Mouse (Mus musculus) MN1 (cell line): ENCODE measurements at regions not wholly inside any gene's neighbourhood (a gene's known extent, or its start where the extent isn't known, plus 50 kb on each side); places are given as distances from the start of the nearest gene placed in this dataset.

ENCODE experiments used
- DNase-seq: peaks from one replicate; pipeline ENCODE4 v3.0.0-alpha.2; 2016; ENCODE audit warnings: low spot score

DNA sequence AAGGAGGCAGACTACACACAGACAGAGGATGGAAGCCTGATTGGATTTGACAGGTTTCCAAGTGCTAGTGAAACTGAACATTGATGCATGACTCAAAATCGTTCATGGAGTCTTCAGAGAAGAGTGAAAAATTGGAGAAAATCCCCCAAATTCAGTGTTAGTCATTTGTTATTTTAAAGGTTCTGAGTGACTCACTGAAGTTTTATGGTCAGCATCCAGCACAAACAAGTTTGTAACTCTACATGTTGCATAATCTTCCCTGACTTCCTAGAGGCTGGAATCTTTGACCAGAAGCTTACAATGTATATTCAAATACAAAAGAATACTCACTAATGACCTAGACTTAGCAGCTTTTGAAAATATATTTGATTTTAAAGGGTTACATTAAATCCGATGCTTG, 224.3 kb upstream of the Pot1a start:
- no peak for DNase-seq

DNA sequence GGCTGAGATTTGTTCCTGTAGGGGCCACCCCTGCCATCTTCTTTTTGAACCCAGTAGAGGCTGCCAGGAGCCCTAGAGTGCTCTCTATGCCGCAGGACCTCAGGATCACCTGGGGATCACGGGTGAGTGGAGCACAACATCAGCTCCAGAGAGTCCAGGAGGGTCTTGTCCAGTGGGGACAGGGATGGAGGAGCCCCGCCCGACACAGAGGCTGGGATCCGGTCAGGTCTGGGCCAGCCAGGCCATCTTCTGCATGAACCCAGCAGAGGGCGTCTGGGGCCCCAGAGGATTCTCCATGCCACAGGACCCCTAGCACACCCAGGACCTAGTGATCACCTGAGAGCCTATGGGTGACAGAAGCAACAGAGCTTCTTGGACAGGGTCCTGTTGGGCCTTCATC, 206.3 kb upstream of the Pot1a start:
- DNase-seq, result no peak

DNA sequence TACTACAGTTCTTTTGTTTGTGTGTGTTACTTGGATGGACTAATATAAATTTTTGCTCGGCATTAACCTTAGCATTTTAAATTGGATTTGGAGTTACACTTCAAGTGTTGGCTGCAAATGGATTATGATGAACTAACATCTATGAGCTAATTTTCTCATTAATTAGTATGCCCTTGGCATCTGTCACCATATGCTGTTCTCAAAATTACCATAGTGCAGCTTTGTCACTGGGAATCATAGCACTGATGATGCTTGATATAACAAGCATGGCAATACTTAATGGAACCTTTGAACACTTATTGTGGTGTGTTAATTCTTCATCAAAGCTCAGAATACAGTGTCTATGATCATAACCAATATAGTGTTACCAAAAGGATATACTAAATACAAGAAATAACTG, 185.0 kb upstream of the Pot1a start:
- DNase-seq, result no peak

DNA sequence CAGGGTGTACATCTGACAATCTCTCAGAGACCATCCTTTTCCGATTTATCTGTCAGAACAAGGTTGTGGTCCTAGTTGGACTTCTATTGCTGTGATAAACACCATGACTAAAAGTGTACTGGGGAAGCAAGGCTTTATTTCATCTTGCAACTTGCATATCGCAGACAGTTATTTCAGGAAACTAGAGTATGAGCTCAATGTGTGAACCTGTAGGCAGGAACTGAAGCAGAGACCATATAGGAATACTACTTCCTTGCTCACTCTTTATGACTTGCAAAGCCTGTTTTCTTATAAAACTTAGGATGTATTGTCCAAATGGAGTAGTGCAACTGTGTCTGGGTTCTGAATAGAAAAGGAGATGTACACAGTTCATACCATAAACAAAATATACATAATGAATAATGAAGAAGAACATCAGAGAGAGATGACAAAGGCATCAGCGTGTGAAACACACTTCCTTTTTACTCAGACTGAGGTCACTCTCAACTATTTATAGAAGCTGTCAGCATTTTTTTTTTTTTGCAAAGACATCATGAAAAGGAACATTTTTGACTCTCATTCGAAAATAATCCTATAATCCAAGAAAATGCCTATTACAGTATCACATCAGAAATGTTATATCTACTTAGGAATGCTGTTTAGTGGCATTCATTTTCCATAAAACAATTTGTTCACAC, 169.3 kb upstream of the Pot1a start:
- no peak for DNase-seq

DNA sequence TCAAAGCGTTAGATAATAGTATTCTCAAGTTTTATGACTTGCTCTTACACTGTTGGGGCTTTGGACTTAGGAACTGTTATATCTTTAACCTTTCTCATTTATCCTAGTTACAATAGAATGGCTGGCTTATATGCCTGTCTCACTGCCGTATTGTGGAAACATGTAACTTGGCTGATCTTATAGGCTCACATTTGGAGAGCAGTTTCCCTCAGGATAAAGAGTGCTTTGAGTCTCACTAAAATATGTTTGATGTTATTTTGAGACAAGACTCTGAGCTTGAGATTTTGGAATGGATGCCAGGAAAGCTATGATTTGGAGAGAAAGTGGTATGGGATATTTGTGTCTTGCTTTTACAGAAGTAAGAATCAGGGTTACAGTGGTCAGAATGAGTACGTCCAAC, 156.4 kb upstream of the Pot1a start:
- DNase-seq, result no peak

DNA sequence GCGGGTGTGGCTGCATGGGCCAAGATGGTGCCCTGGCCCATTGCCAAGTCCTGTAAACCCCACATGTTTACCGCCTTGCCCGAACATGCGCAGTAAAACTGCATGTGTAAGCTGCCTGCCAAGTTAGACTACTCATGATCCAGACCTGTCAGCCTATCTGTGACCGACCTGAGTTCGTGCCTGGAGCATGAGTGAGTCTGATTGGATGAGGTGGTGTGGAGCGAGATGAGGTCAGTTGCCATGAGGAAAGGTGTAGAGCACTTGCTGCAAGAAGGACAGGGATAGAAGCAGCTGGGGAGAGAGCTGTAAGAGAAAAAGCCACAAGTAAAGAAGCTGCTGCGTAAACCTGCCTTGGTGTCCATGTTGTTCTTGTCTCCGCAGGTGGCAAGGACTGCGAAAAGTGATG, 122.1 kb upstream of the Pot1a start:
- DNase-seq, result peak; percentile 96

DNA sequence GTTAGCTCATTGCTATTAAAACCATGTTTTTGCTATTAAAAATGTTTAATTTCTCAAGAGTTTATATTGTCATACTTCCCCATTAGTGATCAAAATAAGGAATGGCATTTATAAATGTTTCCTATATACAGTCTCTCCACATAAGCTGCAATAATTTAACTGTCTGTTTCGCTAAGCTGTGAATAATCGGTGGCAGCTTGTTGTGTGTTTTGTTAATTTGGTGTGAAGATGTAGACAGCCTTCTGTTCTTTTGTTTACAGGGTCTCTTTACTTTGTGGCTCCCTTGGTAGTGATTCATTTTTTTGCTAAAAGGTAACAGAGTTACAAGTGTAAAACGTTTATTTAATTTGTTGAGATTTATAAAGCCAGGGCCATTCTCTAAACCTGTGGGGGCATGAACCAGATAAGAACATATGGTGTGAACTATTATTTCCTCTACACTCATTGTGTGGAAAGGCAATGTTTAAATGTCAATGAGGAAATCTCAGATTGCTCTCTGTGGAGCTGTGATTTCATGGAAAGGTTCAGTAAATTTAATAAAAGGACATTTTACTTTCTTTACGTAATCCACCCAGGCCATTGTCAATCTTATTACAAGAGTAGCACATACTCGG, 108.9 kb upstream of the Pot1a start:
- no peak for DNase-seq

DNA sequence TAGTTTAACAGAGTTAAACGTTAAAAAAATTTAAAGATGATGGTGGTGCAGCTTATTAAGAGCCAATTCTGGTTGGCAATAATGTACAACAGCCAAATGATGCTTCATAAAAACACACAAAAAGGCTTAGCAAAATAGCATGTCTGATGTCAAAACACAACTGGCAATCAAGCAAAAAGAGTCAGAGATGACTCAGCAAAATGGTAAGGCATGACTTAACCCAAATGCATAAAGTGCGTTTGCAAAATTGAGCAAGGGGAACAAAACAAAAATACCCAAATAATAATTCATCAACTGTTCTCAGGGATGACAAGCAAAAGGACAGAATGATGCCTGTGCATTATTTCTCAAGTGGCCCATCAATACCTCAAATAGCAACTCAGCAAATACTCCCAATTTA, 105.1 kb upstream of the Pot1a start:
- no peak for DNase-seq

DNA sequence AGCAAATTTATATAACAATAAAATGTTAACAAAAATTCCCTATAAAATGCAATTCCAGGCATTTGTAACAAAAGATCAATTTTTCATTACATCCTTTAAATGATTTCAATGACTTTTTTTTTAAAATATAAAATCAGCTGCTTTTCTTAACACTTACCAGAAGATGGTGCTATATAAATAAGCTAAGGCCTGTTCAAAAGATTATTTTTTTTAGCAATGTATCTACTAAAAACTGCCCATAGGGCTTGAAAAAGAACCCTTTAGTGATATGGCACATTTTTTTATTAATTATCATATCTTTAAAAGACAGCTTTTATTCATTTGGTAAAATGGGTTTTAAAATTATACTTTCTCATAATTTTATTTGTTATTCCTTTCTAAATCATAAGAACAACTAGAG, 90.9 kb upstream of the Pot1a start:
- peak; percentile 15 for DNase-seq

DNA sequence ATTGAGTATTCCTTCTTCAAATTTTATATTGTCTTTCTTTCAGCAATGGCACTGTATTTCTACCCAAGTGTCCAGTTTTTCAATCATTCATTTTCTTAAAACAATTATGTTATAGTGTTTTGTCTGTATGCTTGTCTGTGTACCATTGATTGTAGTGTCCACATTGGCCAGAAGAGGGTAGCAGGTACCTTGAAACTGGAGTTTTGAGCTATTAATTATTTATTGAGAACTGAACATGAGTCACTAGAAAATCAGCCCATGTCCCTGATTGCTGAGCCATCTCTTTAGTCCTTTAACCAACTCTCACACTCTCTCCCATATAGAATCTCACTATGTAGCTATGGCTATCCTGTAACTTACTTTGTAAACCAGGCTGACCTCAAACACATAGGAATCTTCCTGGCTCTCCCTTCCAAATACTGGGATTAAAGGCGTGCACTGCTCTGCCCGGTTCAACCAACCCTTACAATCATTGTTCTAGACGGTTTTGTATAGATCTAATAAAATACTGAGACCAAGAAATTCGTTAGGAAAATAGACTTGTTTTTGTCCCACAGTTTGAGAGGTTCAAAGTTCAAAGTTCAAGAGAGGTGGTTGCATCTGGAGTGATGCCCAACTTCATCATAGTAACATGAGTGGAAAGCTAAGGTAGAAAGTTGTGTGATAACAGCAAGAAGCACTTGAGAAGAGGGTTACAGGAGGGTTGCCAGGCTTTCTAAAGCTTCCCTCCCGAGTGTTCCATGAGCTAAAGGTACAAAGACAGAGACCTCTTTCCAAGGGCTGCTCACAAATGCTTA, 85.6 kb upstream of the Pot1a start:
- DNase-seq, result peak; percentile 9

DNA sequence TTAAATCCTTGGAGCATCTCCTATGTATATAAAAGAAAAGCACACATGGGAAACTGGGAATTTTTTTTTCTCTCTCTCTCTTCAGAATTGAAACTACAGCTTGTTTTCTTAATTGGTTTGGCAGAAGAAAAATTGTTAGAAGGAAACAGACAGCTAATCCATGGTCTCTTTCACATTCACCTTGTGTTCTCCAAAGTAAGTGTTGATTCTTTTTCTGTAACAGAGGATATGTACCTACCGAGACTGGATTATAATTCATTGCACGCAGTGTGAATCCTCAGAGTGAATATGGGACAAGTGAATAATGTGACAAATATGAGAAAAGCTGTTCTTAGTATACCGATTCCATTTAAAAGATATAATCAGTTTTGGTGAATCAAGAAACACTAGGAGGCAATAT, 58.9 kb upstream of the Pot1a start:
- DNase-seq, result no peak
